Mouse (Mus musculus): ENCODE measurements around the gene 1600014C10Rik. TPM values are rescaled to one million over a fixed set of nuclear protein-coding genes. Genes with fewer than 3 reads are reported as not detected.

1600014C10Rik gene
- total RNA-seq (2014; rRNA removed) (44.0 and 44.2 TPM in 2 replicates), polyA plus RNA-seq (2015; fragmentation: Nextera tagmentation; extraction: Ambion mirVana) (30.3 and 35.2 TPM in 2 replicates)

- peak; percentile 56; the same call in 1 of the 2 replicates for ATAC-seq (ENCODE audit: low FRiP score)
- Histone ChIP-seq H3K36me3 (ENCODE audit: insufficient read depth, low read length) (no peaks in the 10 kb centered on the region), H3K4me2 (ENCODE audit: low read depth, low read length, poor library complexity, severe bottlenecking) (peak within 1 kb of the TSS; percentile 66), H3K9ac (replicated peaks; ENCODE audit: low read length, poor library complexity, severe bottlenecking) (peak within 1 kb of the TSS; percentile 82), H3K4me1 (ENCODE audit: insufficient read depth, low read length) (peaks cover 3% of the 10 kb centered on the region), H3K27me3 (ENCODE audit: insufficient read depth, low read length) (no peaks in the 10 kb centered on the region), H3K9me3 (ENCODE audit: low read length) (no peaks in the 10 kb centered on the region), H3K27ac (ENCODE audit: low read depth, low read length) (peak within 1 kb of the TSS; percentile 93), H3K4me3 (ENCODE audit: low read depth, low read length) (peak within 1 kb of the TSS; percentile 56)
- no peak for TF ChIP-seq CTCF (IDR thresholded peaks at IDR 0.05)
- WGBS, result 4% methylated on average over 28 of the region's 28 CpGs
- peak; percentile 6 for DNase-seq (ENCODE audit: low spot score)
These were observed at the start of gene 1600014C10Rik for GRCm38 (mm10) chr7:38182962-38183687. TSS of gene 1600014C10Rik (plus strand) at chr7:38183217.

DNA sequence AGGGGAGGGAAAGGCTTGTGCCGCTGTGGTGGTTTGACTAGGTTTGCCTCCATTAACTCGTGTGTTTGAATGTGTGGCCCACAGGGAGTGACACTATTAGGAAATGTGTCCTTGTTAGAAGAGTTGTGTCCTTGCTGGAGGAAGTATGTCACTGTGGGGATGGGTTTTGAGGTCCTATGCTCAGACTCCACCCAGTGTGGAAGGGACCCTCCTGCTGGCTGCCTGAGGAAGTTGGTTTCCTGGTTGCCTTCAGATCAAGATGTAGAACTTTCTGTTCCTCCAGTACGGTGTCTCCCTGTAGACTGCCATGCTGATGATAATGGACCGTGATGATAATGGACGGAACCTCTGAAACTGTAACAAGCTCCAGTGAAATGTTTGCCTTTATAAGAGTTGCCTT is 48.5 kb upstream of the 1600014C10Rik start:
- H3K4me3 ChIP-seq (ENCODE audit: low read depth, low read length), result no peak overlapping the region
- no peaks in the 10 kb centered on the region for H3K36me3 ChIP-seq (ENCODE audit: insufficient read depth, low read length)
- H3K27me3 ChIP-seq (ENCODE audit: insufficient read depth, low read length), result no peaks in the 10 kb centered on the region
- no peak overlapping the region for H3K4me2 ChIP-seq (ENCODE audit: low read depth, low read length, poor library complexity, severe bottlenecking)
- DNase-seq (ENCODE audit: low spot score) (no peak), ATAC-seq (ENCODE audit: low FRiP score) (no peak)
- 94% methylated on average over 5 of the region's 5 CpGs for WGBS
- no peak overlapping the region for H3K9ac ChIP-seq (replicated peaks; ENCODE audit: low read length, poor library complexity, severe bottlenecking)
- H3K4me1 ChIP-seq (ENCODE audit: insufficient read depth, low read length), result no peaks in the 10 kb centered on the region
- no peak for TF ChIP-seq CTCF (IDR thresholded peaks at IDR 0.05)
- no peaks in the 10 kb centered on the region for H3K9me3 ChIP-seq (ENCODE audit: low read length)
- no peak overlapping the region for H3K27ac ChIP-seq (ENCODE audit: low read depth, low read length)

DNA sequence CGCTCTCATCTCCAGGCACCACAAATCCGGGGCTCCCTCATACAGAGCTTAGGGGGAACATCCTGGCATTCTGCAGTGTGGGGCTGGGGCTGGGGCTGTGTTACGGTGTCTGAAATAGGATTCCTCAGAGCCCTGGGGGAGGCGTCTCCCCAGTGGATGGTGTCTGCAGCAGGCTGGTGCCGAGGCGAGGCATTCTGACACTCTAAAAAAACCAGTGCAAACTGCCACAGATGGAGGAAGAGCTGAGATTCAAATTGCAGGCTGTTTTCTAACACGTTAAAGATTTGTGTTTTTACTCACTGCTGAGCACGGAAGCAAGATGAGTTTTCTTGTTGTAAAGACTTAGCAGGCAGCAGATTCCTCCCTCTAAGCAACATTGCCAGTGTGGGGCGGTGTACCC is 42.7 kb upstream of the 1600014C10Rik start:
- 61% methylated on average over 9 of the region's 9 CpGs for WGBS
- no peaks in the 10 kb centered on the region for H3K36me3 ChIP-seq (ENCODE audit: insufficient read depth, low read length)
- H3K9ac ChIP-seq (replicated peaks; ENCODE audit: low read length, poor library complexity, severe bottlenecking), result no peak overlapping the region
- H3K27me3 ChIP-seq (ENCODE audit: insufficient read depth, low read length), result no peaks in the 10 kb centered on the region
- ATAC-seq (ENCODE audit: low FRiP score) (no peak), DNase-seq (ENCODE audit: low spot score) (no peak)
- no peaks in the 10 kb centered on the region for H3K4me1 ChIP-seq (ENCODE audit: insufficient read depth, low read length)
- H3K4me2 ChIP-seq (ENCODE audit: low read depth, low read length, poor library complexity, severe bottlenecking), result no peak overlapping the region
- H3K4me3 ChIP-seq (ENCODE audit: low read depth, low read length), result no peak overlapping the region
- no peaks in the 10 kb centered on the region for H3K9me3 ChIP-seq (ENCODE audit: low read length)
- no peak overlapping the region for H3K27ac ChIP-seq (ENCODE audit: low read depth, low read length)
- TF ChIP-seq CTCF (IDR thresholded peaks at IDR 0.05), result no peak

DNA sequence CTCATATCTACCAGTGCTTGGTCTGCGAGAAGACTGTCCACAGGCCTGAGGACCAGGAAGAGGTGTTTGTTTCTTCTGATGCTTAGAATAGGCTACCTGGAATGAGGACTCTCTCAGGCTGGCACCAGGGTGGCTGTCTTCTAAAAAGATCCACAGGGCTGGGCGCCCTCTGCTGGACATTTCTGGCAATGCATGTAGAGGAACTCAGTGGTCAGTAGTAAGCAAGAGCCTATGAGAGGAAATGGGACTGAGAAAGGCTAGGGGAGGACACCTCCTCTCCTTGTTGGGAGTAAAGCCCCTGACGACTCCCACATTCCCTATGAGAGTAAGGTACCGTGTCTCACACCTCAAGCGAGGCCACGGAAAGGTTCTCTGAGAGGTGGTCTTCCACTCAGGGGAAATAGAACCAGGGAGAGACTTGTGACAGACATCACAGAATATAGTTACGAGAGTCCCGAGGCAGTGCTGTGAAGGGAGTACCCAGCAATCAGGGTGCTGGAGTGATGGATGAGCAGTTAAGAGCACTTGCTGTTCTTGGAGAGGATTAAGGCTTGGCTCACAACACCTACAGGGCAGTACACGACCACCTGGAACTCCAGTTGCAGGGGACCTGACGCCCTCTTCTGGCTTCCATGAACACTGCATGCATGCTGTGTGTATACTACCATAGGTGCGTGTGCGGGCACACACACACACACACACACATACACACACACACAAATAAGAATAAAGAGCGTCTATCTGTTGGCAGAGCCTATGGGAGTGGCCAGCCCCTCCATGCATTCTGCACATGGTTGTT is 41.1 kb upstream of the 1600014C10Rik start:
- 61% methylated on average over 13 of the region's 13 CpGs for WGBS

DNA sequence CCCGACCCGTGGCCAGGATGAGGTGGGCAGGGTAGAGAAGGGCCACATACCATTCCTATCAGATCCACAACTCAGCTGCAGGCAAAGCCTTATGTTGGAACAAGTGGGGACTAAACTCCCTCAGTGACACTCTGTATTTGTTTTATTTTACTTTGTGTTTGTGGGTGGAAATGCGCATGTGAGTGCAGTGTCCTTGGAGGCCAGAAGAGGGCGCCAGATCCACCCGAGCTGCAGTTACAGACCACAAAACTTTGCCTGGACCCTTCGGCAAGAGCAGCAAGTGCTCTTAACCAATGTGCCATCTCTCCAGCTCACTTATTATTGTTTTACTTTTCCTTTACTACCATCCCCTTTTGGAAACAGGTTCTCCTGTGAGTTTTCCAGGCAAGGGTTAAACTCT is 35.5 kb upstream of the 1600014C10Rik start:
- TF ChIP-seq CTCF (IDR thresholded peaks at IDR 0.05), result peak; percentile 24
- ATAC-seq (ENCODE audit: low FRiP score) (no peak), DNase-seq (ENCODE audit: low spot score) (no peak)
- Histone ChIP-seq H3K4me1 (ENCODE audit: insufficient read depth, low read length) (no peaks in the 10 kb centered on the region), H3K36me3 (ENCODE audit: insufficient read depth, low read length) (no peaks in the 10 kb centered on the region), H3K4me3 (ENCODE audit: low read depth, low read length) (no peak overlapping the region), H3K9ac (replicated peaks; ENCODE audit: low read length, poor library complexity, severe bottlenecking) (no peak overlapping the region), H3K9me3 (ENCODE audit: low read length) (no peaks in the 10 kb centered on the region), H3K27ac (ENCODE audit: low read depth, low read length) (no peak overlapping the region), H3K27me3 (ENCODE audit: insufficient read depth, low read length) (no peaks in the 10 kb centered on the region), H3K4me2 (ENCODE audit: low read depth, low read length, poor library complexity, severe bottlenecking) (no peak overlapping the region)
- 88% methylated on average over 6 of the region's 6 CpGs for WGBS

More for the DNA sequence above, 41.1 kb upstream of the 1600014C10Rik start:
- no peak overlapping the region for H3K27ac ChIP-seq (ENCODE audit: low read depth, low read length)
- H3K4me3 ChIP-seq (ENCODE audit: low read depth, low read length), result no peak overlapping the region
- H3K9ac ChIP-seq (replicated peaks; ENCODE audit: low read length, poor library complexity, severe bottlenecking), result no peak overlapping the region
- peak; percentile 97 for TF ChIP-seq CTCF (IDR thresholded peaks at IDR 0.05)
- DNase-seq (ENCODE audit: low spot score) (peak; percentile 93), ATAC-seq (ENCODE audit: low FRiP score) (peak; percentile 47)
- no peak overlapping the region for H3K4me2 ChIP-seq (ENCODE audit: low read depth, low read length, poor library complexity, severe bottlenecking)
- no peaks in the 10 kb centered on the region for H3K9me3 ChIP-seq (ENCODE audit: low read length)
- H3K27me3 ChIP-seq (ENCODE audit: insufficient read depth, low read length), result no peaks in the 10 kb centered on the region
- H3K36me3 ChIP-seq (ENCODE audit: insufficient read depth, low read length), result no peaks in the 10 kb centered on the region
- H3K4me1 ChIP-seq (ENCODE audit: insufficient read depth, low read length), result no peaks in the 10 kb centered on the region

Measured in midbrain, postnatal 0 days (tissue).